Mouse (Mus musculus) cerebellum, adult 11 months (tissue): ENCODE data around the gene Cypt12.

Source experiments
- DNase-seq: peaks from one replicate; pipeline ENCODE4 v3.0.0; 2022

Gene Cypt12

GRCm38 (mm10) chr3:17948299-17948698, at the start of gene Cypt12:
TSS of gene Cypt12 (plus strand) at chr3:17948410.
- no peak for DNase-seq

- DNase-seq = no peak
These were observed 34.4 kb upstream of the Cypt12 start for GRCm38 (mm10) chr3:17913796-17914195.

DNA sequence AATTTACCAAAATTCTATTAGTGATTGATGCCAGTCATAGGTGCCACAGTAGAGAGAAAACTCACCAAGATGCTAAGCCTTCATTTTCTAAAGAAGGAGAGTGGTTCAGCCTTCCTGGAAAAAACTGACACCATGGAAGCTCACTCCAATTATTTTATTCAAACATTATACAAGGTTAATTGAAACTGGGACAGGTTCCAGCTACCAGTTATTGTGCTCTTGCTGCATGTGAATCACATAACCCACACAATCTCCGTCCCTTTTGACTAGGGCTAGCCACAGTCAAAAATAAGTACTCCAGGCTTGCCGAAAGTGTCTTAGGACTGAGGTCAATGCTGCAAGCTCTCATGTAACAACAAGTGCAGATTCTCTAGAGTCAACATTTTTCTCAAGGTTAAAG, 8.0 kb upstream of the Cypt12 start:
- DNase-seq = no peak
